Mouse (Mus musculus) adrenal gland, adult (tissue): ENCODE data around the gene Ss18l2.

Source experiments
- DNase-seq, 2 experiments: peaks; one replicate each; pipeline ENCODE4 v3.0.0; 2022 to 2023; ENCODE audit warnings: low spot score in 1 of 2; ENCODE audit not compliant: inconsistent age in 2 of 2

Gene Ss18l2

GRCm38 (mm10) chr9:121757835-121758814, 48.0 kb downstream of the Ss18l2 start:
- peak; percentile 24 to 55 for DNase-seq

- peak; percentile 75 to 85 for DNase-seq
Observed at GRCm38 (mm10) chr9:121759091-121760081, 49.3 kb downstream of the Ss18l2 start, which contains the start of gene Zfp651. TSS of gene Zfp651 (plus strand) at chr9:121759330.

GRCm38 (mm10) chr9:121760271-121761090, 50.4 kb downstream of the Ss18l2 start:
- peak; percentile 81 to 86 for DNase-seq

GRCm38 (mm10) chr9:121761091-121761665, 51.0 kb downstream of the Ss18l2 start:
- DNase-seq, result peak; percentile 53 to 77

DNA sequence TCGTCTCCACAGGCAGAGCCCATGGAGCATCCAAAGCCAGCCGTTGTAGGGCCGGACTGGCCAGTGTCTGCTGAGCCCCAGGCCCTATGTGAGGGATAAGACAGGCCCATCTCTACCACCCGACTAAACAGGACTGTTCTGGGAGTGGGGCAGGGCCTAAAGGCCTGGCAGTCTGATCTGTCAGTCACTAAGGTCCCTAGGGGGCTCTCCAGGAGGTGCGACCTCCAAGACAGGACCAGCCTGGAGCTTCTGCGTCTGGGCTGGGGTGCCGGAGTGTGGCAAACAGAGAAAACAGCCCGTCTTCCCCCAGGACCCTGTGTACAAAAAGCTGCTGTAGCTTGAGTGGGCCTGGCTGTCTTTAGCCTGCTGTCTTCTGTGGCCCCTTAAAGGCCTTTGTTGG, 51.7 kb downstream of the Ss18l2 start:
- peak; percentile 17 to 32 for DNase-seq

DNA sequence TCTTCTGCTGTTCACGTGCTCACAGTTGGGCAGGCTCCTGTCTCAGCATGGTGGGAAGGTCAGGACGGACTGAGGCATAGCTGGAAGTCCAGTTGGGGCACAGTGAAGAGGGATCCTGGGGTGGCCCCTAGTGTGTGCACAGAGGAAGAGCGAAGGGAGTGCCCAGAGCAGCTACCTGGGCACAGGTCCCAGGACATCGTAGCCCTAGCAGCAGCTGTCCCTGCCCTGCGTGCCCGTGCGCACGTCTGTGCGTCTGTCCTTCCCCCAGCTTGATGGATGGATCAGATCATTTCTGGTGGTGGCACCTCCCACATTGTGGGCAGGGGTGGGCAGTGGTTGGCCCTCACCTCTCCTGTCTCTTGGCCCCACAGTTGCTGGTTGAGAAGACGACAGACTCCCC, 52.1 kb downstream of the Ss18l2 start:
- DNase-seq, result no peak

- DNase-seq, result no peak
Observed at GRCm38 (mm10) chr9:121762761-121763160, 52.6 kb downstream of the Ss18l2 start.
